Mouse (Mus musculus) midbrain, embryonic 15.5 days (tissue): ENCODE measurements around the gene Ip6k3. TPM values are rescaled to one million over a fixed set of nuclear protein-coding genes. Genes with fewer than 3 reads are reported as not detected.

ENCODE experiments used
- ATAC-seq: fragments of 200-750 bp; cut with Nextera tagmentation; replicated peaks from 2 replicates; pipeline ENCODE4 v1.8.0; 2017; ENCODE audit warnings: moderate TSS enrichment
- H3K27ac ChIP-seq: fragments of 300-500 bp; sonication (generic); 2 replicates; pipeline ENCODE4 v1.5.1; 2015; ENCODE audit warnings: mild to moderate bottlenecking, inconsistent platforms
- H3K27me3 ChIP-seq: fragments of 300-500 bp; sonication (generic); replicated peaks from 2 replicates; pipeline ENCODE4 v1.6.1; 2015; ENCODE audit warnings: inconsistent platforms
- H3K36me3 ChIP-seq: fragments of 300-500 bp; sonication (generic); replicated peaks from 2 replicates; pipeline ENCODE4 v1.6.1; 2015; ENCODE audit warnings: inconsistent platforms
- H3K4me1 ChIP-seq: fragments of 300-500 bp; sonication (generic); 2 replicates; pipeline ENCODE4 v1.6.1; 2015; ENCODE audit warnings: inconsistent platforms
- H3K4me2 ChIP-seq: fragments of 300-500 bp; sonication (generic); 2 replicates; pipeline ENCODE4 v1.6.1; 2015; ENCODE audit warnings: inconsistent platforms, mild to moderate bottlenecking, moderate library complexity
- H3K4me3 ChIP-seq: fragments of 300-500 bp; sonication (generic); 2 replicates; pipeline ENCODE4 v1.5.1; 2015; ENCODE audit warnings: mild to moderate bottlenecking, inconsistent platforms
- H3K9ac ChIP-seq: fragments of 300-500 bp; sonication (generic); 2 replicates; pipeline ENCODE4 v1.6.1; 2015; ENCODE audit warnings: mild to moderate bottlenecking, inconsistent platforms
- H3K9me3 ChIP-seq: fragments of 300-500 bp; sonication (generic); 2 replicates; pipeline ENCODE4 v1.6.1; 2016; ENCODE audit warnings: inconsistent platforms
- WGBS: fragments of 180-500 bp; shearing (Covaris S2); methylation state at CpG from one replicate; pipeline ENCODE4 v1.1.7; 2015; ENCODE audit warnings: mixed read lengths; 5-methylcytosine and 5-hydroxymethylcytosine counted together
- polyA plus RNA-seq: library from polyadenylated mRNA; unstranded; fragments of >200 nt; fragmentation: Nextera tagmentation; extraction: Ambion mirVana; gene quantifications from 2 replicates; pipeline ENCODE4 v1.2.1, GENCODE M21; 2015

Gene Ip6k3
- polyA plus RNA-seq, 1 experiment from 2014 or later = 0.21 TPM

GRCm38 (mm10) chr17:27160905-27161304 lies 6.7 kb downstream of the Ip6k3 start:
- Histone ChIP-seq H3K4me2 (no peak overlapping the region), H3K9ac (no peak overlapping the region), H3K4me1 (no peaks in the 10 kb centered on the region), H3K9me3 (no peaks in the 10 kb centered on the region), H3K27me3 (no peaks in the 10 kb centered on the region), H3K4me3 (no peak overlapping the region), H3K36me3 (no peaks in the 10 kb centered on the region), H3K27ac (no peak overlapping the region)
- 88% methylated on average over 4 of the region's 4 CpGs for WGBS
- ATAC-seq = no peak

- H3K9me3 ChIP-seq = no peaks in the 10 kb centered on the region
- H3K27ac ChIP-seq = no peak overlapping the region
- no peak overlapping the region for H3K4me3 ChIP-seq
- WGBS = 79% methylated on average over 7 of the region's 7 CpGs
- ATAC-seq = no peak
- H3K36me3 ChIP-seq = no peaks in the 10 kb centered on the region
- no peak overlapping the region for H3K9ac ChIP-seq
- no peak overlapping the region for H3K4me2 ChIP-seq
- no peaks in the 10 kb centered on the region for H3K27me3 ChIP-seq
- no peaks in the 10 kb centered on the region; the same call in 1 of the 2 replicates for H3K4me1 ChIP-seq
Observed at GRCm38 (mm10) chr17:27159169-27159568, 8.4 kb downstream of the Ip6k3 start.

- Histone ChIP-seq H3K4me3 (no peak overlapping the region), H3K9me3 (no peaks in the 10 kb centered on the region), H3K4me2 (no peak overlapping the region), H3K36me3 (no peaks in the 10 kb centered on the region), H3K9ac (no peak overlapping the region), H3K27ac (no peak overlapping the region), H3K27me3 (no peaks in the 10 kb centered on the region), H3K4me1 (peaks cover 4% of the 10 kb centered on the region; the same call in 1 of the 2 replicates)
- WGBS = 93% methylated on average over 6 of the region's 6 CpGs
- ATAC-seq = no peak
Observed at GRCm38 (mm10) chr17:27158439-27158838, 9.2 kb downstream of the Ip6k3 start.

GRCm38 (mm10) chr17:27155752-27156151 lies 11.8 kb downstream of the Ip6k3 start:
- H3K36me3 ChIP-seq = no peaks in the 10 kb centered on the region
- no peak overlapping the region for H3K9ac ChIP-seq
- no peaks in the 10 kb centered on the region for H3K27me3 ChIP-seq
- H3K27ac ChIP-seq = no peak overlapping the region
- 68% methylated on average over 8 of the region's 8 CpGs for WGBS
- H3K4me3 ChIP-seq = no peak overlapping the region
- no peaks in the 10 kb centered on the region for H3K9me3 ChIP-seq
- peaks cover 6% of the 10 kb centered on the region; the same call in 1 of the 2 replicates for H3K4me1 ChIP-seq
- ATAC-seq = no peak
- H3K4me2 ChIP-seq = no peak overlapping the region

GRCm38 (mm10) chr17:27154881-27155280 lies 12.7 kb downstream of the Ip6k3 start:
- no peak for ATAC-seq
- Histone ChIP-seq H3K9ac (no peak overlapping the region), H3K27ac (no peak overlapping the region), H3K4me1 (peaks cover 6% of the 10 kb centered on the region; the same call in 1 of the 2 replicates), H3K27me3 (no peaks in the 10 kb centered on the region), H3K4me3 (no peak overlapping the region), H3K9me3 (no peaks in the 10 kb centered on the region), H3K4me2 (no peak overlapping the region), H3K36me3 (no peaks in the 10 kb centered on the region)
- WGBS = 77% methylated on average over 6 of the region's 6 CpGs

- Histone ChIP-seq H3K4me2 (no peak overlapping the region), H3K27ac (no peak overlapping the region), H3K9me3 (no peaks in the 10 kb centered on the region), H3K36me3 (no peaks in the 10 kb centered on the region), H3K9ac (no peak overlapping the region), H3K27me3 (no peaks in the 10 kb centered on the region), H3K4me3 (no peak overlapping the region), H3K4me1 (peaks cover 9% of the 10 kb centered on the region)
- WGBS = 87% methylated on average over 14 of the region's 14 CpGs
- ATAC-seq = no peak
Observed at GRCm38 (mm10) chr17:27154256-27154655, 13.3 kb downstream of the Ip6k3 start.

GRCm38 (mm10) chr17:27153773-27154193 lies 13.8 kb downstream of the Ip6k3 start:
- Histone ChIP-seq H3K9me3 (no peaks in the 10 kb centered on the region), H3K27me3 (no peaks in the 10 kb centered on the region), H3K36me3 (no peaks in the 10 kb centered on the region), H3K9ac (no peak overlapping the region), H3K27ac (no peak overlapping the region), H3K4me2 (no peak overlapping the region), H3K4me3 (no peak overlapping the region), H3K4me1 (peaks cover 14% of the 10 kb centered on the region)
- 51% methylated on average over 9 of the region's 9 CpGs for WGBS
- ATAC-seq = no peak

GRCm38 (mm10) chr17:27152976-27153723 lies 14.4 kb downstream of the Ip6k3 start:
- Histone ChIP-seq H3K9me3 (no peaks in the 10 kb centered on the region), H3K36me3 (no peaks in the 10 kb centered on the region), H3K27ac (no peak overlapping the region), H3K4me1 (peaks cover 19% of the 10 kb centered on the region), H3K27me3 (no peaks in the 10 kb centered on the region), H3K9ac (no peak overlapping the region), H3K4me3 (no peak overlapping the region), H3K4me2 (no peak overlapping the region)
- WGBS = 62% methylated on average over 8 of the region's 8 CpGs
- no peak for ATAC-seq

GRCm38 (mm10) chr17:27151411-27151810 lies 16.2 kb downstream of the Ip6k3 start:
- H3K4me3 ChIP-seq = no peak overlapping the region
- no peak for ATAC-seq
- no peaks in the 10 kb centered on the region for H3K36me3 ChIP-seq

GRCm38 (mm10) chr17:27150871-27151270 lies 16.7 kb downstream of the Ip6k3 start:
- Histone ChIP-seq H3K4me2 (no peak overlapping the region), H3K4me3 (no peak overlapping the region), H3K9me3 (no peaks in the 10 kb centered on the region), H3K4me1 (peaks cover 22% of the 10 kb centered on the region), H3K36me3 (no peaks in the 10 kb centered on the region), H3K27ac (no peak overlapping the region), H3K27me3 (no peaks in the 10 kb centered on the region), H3K9ac (no peak overlapping the region)
- ATAC-seq = no peak
- WGBS = 66% methylated on average over 7 of the region's 7 CpGs

More at GRCm38 (mm10) chr17:27151411-27151810, 16.2 kb downstream of the Ip6k3 start:
- Histone ChIP-seq H3K9ac (no peak overlapping the region), H3K27me3 (no peaks in the 10 kb centered on the region), H3K9me3 (no peaks in the 10 kb centered on the region), H3K4me1 (peaks cover 19% of the 10 kb centered on the region), H3K27ac (no peak overlapping the region), H3K4me2 (no peak overlapping the region)
- 68% methylated on average over 8 of the region's 8 CpGs for WGBS

- H3K27ac ChIP-seq = no peak overlapping the region
- no peaks in the 10 kb centered on the region for H3K36me3 ChIP-seq
- no peaks in the 10 kb centered on the region for H3K9me3 ChIP-seq
- H3K4me1 ChIP-seq = peaks cover 22% of the 10 kb centered on the region
- WGBS = 25% methylated on average over 8 of the region's 8 CpGs
- no peak overlapping the region for H3K4me3 ChIP-seq
- H3K9ac ChIP-seq = no peak overlapping the region
- no peak for ATAC-seq
- no peak overlapping the region for H3K4me2 ChIP-seq
- no peaks in the 10 kb centered on the region for H3K27me3 ChIP-seq
Observed at GRCm38 (mm10) chr17:27146323-27146923, 21.2 kb downstream of the Ip6k3 start.

- Histone ChIP-seq H3K9ac (no peak overlapping the region), H3K4me1 (peaks cover 32% of the 10 kb centered on the region), H3K27me3 (no peaks in the 10 kb centered on the region), H3K9me3 (no peaks in the 10 kb centered on the region), H3K4me3 (no peak overlapping the region), H3K27ac (no peak overlapping the region), H3K36me3 (no peaks in the 10 kb centered on the region), H3K4me2 (no peak overlapping the region)
- 78% methylated on average over 4 of the region's 4 CpGs for WGBS
- no peak for ATAC-seq
Observed at GRCm38 (mm10) chr17:27144152-27144551, 23.4 kb downstream of the Ip6k3 start.
